Mouse (Mus musculus): ENCODE results near the gene Il19.

Il19 gene

GRCm38 (mm10) chr1:130940065-130940687 is at the start of gene Il19:
TSS of gene Il19 (minus strand) at chr1:130940115.
- DNase-seq (ENCODE audit: low spot score in 2 of 2) = no peak

DNA sequence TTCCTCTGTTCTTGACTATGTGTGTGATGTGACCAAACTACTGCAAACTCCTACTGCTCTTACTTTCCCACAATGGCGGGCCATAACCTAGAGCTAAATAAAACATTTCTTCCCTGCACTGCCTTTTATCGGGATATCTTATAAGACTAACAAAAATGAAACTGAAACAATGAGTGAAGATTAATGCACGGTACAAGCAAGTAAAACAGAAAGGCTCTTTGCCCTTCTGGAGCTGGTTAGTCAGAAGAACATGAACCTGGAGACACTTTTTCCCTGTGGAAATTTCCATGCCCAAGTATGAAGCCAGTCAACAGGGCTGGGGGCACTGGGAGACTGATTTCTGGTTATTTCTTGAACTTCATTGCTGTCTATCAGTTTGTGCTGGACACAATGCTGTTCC is 49.4 kb upstream of the Il19 start:
- DNase-seq (ENCODE audit: low spot score in 2 of 2) = no peak

DNA sequence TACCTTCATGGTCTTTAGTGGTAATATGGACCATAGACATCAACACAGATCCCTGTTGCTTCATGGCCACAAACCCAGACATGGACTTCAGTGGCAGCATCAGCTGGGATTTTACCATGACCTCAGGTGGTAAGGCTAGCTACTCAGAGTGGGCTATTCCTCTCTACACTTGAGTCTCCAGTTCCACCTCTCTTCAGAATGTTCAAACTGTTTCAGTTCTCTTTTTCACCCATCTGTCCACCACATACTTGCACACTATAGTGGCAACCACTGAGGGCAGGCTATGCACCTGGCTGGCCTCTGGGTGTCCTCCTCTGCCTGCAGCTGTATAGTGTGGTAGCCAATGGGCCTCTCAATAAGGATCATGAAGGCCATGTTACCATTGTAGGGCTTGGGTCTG is 47.5 kb upstream of the Il19 start:
- DNase-seq (ENCODE audit: low spot score in 2 of 2) = no peak

- no peak for DNase-seq (ENCODE audit: low spot score in 2 of 2)
Measured at GRCm38 (mm10) chr1:130987001-130987400, 47.1 kb upstream of the Il19 start.

DNA sequence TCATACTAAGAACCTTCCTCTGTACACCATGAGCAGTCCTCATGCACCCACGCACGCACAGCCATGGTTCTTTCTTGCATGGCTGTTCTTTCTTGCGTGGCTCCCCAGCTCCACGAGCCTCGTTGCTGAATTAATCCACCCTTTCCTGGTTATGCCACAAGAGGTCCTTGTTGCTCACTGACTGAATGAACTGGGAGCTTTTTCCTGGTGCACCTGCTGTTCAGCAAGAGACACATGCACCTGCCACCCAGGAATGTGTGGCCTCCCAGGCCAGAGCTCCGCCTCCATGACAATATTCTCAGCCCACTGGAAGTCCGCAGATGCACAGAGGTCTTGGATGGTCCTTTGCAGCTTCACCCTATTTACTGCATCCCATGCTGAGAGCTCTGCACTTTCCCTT is 44.5 kb upstream of the Il19 start:
- no peak for DNase-seq (ENCODE audit: low spot score in 2 of 2)

DNA sequence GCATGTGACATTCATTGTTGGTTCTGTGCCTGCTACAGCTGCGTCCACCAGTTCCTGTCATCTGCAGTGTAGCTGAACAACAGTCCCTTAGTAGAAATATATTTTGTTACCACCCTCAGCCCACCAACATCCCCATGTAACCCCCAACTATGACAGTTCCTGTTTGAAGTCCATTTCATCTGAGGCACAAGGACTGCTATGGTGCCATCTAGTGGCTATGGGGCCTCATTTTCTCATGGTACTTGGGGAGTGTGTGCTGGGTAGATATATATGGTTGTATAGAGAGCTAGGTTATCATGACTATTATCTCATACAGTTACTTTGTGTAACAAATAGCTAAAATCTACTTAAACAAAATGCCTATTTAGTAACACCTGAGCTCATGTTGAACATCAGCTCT is 39.5 kb upstream of the Il19 start:
- DNase-seq (ENCODE audit: low spot score in 2 of 2) = peak in 1 of 2 experiments; percentile 34

DNA sequence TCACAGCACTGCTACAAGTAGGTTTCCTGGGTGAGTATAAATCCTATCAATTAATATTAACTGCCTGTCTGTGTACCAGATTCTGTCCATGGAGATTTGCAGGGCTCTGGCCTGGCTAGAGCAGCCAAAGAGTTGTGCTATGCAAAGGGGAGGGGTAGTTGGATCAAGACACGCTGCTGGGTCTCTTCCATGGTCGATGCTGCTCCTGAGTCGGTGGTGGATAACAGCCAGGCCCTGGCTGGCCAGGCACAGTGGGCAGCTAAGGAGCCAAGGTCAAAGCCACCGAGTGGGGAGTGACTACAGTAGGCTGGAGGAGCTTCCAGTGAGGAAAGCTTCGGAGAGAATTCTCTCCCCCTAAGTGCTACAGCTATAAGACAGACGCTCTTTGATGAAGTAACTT is 24.0 kb upstream of the Il19 start:
- DNase-seq (ENCODE audit: low spot score in 2 of 2) = peak in 1 of 2 experiments; percentile 26

- no peak for DNase-seq (ENCODE audit: low spot score in 2 of 2)
Measured at GRCm38 (mm10) chr1:130946920-130947319, 7.0 kb upstream of the Il19 start.

GRCm38 (mm10) chr1:130941801-130942200 is 1.9 kb upstream of the Il19 start:
- no peak for DNase-seq (ENCODE audit: low spot score in 2 of 2)

DNA sequence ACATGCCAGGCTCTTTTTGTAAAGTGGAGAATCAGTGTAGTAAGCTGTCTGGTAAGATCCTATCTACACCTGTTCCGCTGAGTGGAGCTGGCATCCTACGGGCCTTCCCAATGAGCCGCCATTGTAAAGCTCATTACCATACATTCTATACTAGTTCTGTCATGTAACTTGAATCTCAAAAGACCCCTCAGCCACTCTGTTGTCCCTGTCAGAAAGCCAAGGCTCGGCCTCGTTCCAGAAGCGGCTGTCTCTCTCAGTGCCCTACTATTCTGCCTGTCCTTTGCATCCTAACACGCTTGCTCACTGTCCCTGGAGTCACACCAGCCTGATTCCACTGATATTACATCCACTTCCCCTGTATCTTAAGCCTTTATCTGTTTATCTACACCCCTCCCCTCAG is 1.7 kb downstream of the Il19 start:
- peak; percentile 44 to 74 for DNase-seq (ENCODE audit: low spot score in 2 of 2)

DNA sequence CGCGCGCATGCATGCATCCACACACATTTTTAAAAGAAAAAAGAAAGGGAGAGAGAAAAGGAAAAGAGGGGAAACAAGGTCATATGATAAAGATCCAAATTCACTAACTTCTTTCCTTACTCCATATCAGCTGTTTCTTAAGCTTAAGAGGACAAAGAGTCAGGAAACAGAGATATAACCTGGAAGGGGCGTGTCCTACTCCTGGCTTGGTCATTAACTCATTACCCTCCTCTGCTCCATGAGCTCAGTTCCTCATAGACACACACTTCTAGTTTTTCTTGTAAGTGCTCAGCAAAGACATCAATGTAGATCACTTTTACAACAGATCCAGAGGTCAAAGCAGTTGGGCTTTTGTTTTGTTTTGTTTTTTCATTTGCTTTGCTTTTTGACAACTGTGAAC is 2.7 kb downstream of the Il19 start:
- no peak for DNase-seq (ENCODE audit: low spot score in 2 of 2)

DNA sequence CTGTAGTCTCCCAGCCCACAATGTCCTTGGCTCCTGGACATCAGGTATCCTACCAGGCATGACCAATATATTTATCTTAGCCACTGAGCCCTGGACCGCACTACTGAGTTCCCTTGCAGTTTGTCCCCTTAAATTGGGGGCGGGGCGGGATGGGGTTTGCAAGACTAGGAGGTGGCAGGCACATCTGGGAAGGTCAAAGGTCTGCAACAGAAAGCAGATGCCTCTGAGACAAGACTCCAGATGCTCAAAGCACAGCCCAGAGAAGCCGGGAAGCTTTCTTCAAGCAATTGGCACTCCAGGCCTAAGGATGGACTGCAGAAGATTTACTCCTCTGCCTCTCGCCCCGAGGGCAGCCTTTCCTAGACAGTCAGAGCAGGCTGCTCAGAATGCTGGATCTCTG is 3.6 kb downstream of the Il19 start:
- no peak for DNase-seq (ENCODE audit: low spot score in 2 of 2)

DNA sequence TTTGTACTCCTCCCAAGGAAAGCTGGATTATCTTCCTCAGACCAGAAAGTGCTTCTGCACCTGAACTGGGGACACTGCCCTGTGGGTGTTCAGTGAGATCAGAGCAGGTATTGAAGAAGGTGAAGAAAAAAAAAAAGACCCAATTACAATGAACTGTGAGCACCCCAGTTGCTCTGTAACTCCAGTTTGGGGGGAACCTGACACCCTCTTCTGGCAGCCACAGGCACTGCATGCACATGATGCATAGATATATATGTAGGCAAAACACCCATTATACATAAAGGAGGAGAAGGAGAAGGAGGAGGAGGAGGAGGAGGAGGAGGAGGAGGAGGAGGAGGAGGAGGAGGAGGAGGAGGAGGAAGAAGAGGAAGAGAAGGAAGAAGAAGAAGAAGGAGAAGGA is 13.4 kb downstream of the Il19 start:
- DNase-seq (ENCODE audit: low spot score in 2 of 2) = no peak

- no peak for DNase-seq (ENCODE audit: low spot score in 2 of 2)
Measured at GRCm38 (mm10) chr1:130918323-130918980, 21.5 kb downstream of the Il19 start.

GRCm38 (mm10) chr1:130911401-130912010 is 28.4 kb downstream of the Il19 start, which contains the start of gene Il20:
TSS of gene Il20 (minus strand) at chr1:130911451.
- no peak for DNase-seq (ENCODE audit: low spot score in 2 of 2)

GRCm38 (mm10) chr1:130902505-130902904 is 37.4 kb downstream of the Il19 start:
- DNase-seq (ENCODE audit: low spot score in 2 of 2) = no peak

DNA sequence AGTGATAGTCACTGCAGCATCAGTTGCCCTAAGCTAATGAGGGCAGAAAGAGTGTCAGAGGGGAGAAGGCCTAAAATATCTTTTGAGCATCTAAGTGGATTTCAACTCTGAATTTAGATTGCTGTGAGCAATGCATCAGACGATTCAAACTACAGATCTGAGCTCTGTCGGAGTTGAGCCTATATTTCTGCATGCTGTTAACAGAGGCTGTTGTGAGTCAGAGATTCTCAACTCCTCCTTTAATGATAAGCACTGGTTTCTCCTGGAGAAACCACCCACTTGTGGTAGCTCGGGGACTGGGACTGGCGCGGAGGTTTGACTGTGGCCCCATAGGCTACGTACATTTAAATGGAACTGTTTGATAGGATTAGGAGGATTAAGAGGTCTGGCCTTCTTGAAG is 45.4 kb downstream of the Il19 start:
- DNase-seq (ENCODE audit: low spot score in 2 of 2) = no peak

DNA sequence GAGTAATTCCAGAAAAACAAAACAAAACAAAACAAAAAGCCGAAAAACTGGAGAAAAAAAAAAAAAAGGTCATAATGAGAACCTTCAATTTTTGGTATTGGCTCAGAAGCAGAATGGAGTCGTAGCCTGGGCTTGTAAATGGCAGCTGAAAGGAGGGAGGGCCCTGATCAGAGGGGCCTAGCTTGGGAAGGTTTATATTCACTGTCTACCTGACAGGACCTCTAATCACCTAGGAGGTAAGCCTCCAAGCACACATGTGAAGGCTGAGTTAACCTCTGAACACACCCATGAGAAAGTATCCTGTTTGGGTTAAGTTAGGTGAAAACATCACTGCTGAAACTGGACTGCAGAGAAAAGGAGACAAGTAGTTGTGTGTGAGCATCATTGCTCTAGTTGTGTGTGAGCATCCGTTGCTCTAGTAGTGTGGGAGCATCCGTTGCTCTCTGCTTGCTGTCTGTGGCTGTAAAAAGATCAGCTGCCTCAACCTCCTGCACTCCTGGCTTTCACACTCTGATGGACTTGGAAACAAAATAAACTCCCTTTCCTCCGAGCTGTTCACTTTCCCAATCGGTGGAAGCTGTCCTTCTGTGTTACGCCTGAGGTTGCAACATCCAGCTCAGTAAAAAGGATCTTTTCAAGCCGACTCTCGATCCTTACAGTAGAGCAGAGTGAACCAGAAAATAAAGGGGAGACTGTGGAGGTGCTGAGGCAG is 46.4 kb downstream of the Il19 start:
- DNase-seq (ENCODE audit: low spot score in 2 of 2) = no peak

GRCm38 (mm10) chr1:130892446-130892845 is 47.5 kb downstream of the Il19 start:
- DNase-seq (ENCODE audit: low spot score in 2 of 2) = no peak

- no peak for DNase-seq (ENCODE audit: low spot score in 2 of 2)
Measured at GRCm38 (mm10) chr1:130887354-130887753, 52.6 kb downstream of the Il19 start, which contains the start of gene Il24. TSS of gene Il24 (minus strand) at chr1:130887454.

DNA sequence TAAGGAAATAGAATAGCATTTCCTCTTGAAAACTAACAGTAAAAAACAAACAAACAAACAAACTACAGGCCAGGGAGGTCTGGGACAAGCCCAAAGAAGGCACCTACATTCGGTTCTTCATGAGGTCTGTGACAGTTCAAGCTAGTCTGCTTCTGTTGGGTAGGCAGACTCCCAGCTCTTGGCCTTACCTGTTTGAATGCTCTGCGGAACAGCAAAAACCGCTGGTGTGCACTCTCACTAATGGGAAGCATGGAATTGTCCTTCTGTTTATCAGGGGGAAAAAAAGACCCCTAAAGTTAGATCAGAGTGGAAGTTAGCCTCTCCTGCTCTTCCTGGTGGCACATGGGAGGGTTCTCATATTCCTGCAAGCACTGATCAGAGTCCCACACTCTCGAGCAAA is 56.8 kb downstream of the Il19 start:
- DNase-seq (ENCODE audit: low spot score in 2 of 2) = no peak

All from cerebellum, postnatal 4 days (tissue).